Mouse (Mus musculus) CD4-positive, CD25-positive, alpha-beta regulatory T cell, adult 4 months (primary cell): ENCODE results near the gene Eprs. TPM values are rescaled to one million over a fixed set of nuclear protein-coding genes. Genes with fewer than 3 reads are reported as not detected.
"Not testable (repeated sequence)": the region's sequence is repeated elsewhere in the genome, so short reads cannot be mapped to it uniquely, and the experiment has no call there.

Experiments
- ATAC-seq: one replicate; pipeline ENCODE4 v1.8.0; 2017
- polyA plus RNA-seq, 2 experiments: library from polyadenylated mRNA; unstranded; fragments of 100-300 nt; shearing (Covaris generic); gene quantifications; one replicate each; pipeline ENCODE4 v1.2.1; 2017

The Eprs gene
- polyA plus RNA-seq: 100 to 1,000 TPM; 108 to 114 TPM

GRCm38 (mm10) chr1:185362677-185363520 lies at the start of gene Eprs:
Gene Eprs, plus strand, starts transcription at chr1:185363044.
- peak; percentile 90 for ATAC-seq

DNA sequence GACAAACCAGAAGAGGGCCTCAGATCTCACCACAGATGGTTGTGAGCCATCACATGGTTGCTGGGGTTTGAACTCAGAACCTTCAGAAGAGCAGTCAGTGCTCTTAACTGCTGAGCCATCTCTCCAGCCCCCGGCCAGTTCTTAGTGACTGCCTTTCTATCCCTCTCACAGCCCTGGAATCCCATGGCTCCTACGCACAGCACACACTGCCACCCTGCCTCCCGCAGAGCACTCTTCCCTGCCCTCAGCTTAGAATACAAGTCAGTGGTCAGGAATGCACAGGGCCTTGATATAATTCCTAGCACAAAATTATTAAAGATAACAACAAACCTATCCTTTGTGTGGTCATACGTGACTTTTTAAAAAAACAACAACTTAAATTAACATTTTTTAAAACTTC lies 48.3 kb upstream of the Eprs start:
- ATAC-seq: no peak

- no peak for ATAC-seq
These were observed 46.8 kb upstream of the Eprs start for GRCm38 (mm10) chr1:185315846-185316568.

DNA sequence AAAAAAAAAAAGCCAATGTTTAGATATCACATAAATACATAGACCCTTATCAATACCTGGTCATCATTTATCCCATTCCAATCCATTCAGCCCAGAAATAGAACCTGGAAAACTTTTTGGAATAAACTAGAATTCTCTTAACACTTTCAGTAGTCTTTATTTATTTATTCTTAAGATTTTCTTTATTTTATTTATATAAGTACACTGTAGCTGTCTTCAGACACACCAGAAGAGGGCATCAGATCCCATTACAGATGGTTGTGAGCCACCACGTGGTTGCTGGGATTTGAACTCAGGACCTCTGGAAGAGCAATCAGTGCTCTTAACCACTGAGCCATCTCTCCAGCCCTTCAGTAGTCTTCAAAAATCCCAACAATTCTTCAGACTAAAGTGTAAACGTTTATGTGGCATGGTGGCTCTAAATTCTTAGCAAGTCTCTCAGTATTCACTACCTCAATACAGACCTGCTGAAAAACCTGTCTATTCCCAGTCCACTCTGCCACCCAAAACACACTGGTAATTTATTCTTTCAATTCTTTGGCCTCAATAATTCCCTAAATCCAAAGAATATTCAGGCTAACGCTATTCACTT lies 35.0 kb upstream of the Eprs start:
- ATAC-seq: not testable (repeated sequence)

GRCm38 (mm10) chr1:185328721-185329610 lies 33.9 kb upstream of the Eprs start, which contains the start of gene Iars2:
Gene Iars2, minus strand, starts transcription at chr1:185329396.
- ATAC-seq: peak; percentile 74

DNA sequence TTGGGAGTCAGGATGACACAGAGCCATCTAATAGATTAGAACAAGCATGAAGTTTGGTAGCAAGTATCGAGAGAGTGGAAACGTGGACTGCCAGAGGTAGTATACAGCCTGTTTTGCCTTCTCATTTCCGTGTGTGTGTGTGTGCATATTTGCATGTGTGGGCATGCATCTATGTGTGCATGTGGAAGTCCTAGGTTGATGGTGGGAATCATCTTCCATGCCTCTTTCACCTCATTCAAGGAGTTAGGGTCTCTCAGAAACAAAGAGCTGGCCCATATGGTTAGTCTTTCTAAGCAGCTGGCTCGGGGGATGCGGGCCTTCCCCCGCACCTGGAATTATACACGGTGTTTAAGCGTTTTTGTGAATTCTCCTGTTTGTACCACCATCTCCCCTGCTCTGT lies 33.0 kb upstream of the Eprs start:
- ATAC-seq: no peak

DNA sequence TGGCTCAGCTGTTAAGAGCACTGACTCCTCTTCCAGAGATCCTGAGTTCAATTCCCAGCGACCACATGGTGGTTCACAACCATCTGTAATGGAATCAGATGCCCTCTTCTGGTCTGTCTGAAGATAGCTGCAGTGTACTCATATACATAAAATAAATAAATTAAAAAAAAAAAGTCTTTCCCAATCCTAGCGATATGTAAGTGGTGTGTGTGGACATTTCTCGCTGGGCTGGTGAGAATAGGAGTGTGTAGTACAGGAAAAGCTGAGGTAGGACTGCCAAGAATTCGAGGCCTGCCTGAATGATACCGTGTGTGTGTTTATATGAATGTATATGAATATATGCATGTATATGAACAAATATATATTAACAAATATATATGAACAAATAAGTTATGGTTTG lies 31.5 kb upstream of the Eprs start:
- ATAC-seq: no peak

DNA sequence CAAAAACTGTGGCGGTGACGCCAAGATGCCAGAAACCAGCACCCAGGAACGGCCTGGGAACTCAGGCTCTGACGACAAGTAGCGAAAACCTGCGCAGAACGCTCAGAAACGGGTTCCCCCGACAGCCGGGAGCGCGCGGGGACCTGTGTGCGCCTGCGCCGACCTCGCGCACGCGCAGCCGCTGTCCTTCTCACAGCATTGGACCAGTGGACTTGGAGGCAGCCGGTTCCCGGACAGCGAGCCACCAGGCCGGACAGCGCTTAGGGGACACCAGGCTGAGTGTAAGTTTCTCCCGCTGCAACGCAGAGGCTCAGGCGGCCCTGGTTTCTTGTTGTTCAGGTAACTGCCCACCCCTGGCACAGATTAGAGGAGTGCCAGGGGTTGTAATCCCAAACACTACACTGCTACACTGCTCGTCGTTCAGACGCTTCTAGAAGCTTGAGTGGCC lies 30.8 kb upstream of the Eprs start, which contains the start of gene Bpnt1:
Bpnt1 (plus strand) TSS at position 167 of the 448 bp plus-strand sequence.
- ATAC-seq: peak; percentile 70

GRCm38 (mm10) chr1:185333651-185334050 lies 29.2 kb upstream of the Eprs start:
- no peak for ATAC-seq

DNA sequence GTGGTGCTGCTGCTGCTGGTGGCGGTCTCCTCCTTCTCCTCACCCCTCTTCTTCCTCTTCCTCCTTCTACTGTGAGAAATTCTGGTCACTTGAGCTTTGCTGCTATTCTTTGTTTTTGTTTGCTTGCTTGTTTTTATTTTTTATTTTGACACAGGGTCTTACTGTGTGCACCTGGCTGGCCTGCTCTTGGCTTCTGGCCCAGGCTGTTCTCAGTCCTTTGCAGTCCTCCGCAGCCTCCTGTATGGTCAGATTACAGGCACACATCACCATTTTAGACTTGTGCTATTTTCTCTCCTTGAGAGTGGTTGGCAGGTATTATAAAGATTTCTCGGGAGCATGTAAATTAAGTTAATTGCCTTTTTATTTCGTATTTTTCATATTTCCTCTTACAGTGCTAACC lies 28.7 kb upstream of the Eprs start:
- ATAC-seq: no peak

- ATAC-seq: no peak
These were observed 27.5 kb upstream of the Eprs start for GRCm38 (mm10) chr1:185335231-185335765.

- no peak for ATAC-seq
These were observed 26.3 kb upstream of the Eprs start for GRCm38 (mm10) chr1:185336535-185336934.

DNA sequence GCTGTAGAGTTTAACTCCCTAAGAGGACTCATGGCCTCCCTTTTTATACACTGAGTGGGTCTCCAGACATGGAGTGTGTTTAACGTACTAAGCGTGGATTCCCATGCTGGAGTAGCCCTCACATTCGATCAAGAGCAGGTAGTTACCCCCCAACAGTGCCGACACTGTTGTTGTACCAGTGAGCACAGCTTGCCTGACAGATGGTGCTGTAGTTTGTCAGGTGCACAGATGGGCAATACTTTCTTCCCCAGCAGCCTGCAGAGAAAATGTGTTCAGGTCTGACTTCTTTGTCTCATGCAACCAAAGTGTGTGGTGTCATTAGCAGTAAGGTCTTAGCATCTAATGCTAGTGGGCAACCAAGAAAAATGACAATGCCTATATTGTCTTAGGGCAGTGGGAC lies 20.4 kb upstream of the Eprs start:
- ATAC-seq: no peak

DNA sequence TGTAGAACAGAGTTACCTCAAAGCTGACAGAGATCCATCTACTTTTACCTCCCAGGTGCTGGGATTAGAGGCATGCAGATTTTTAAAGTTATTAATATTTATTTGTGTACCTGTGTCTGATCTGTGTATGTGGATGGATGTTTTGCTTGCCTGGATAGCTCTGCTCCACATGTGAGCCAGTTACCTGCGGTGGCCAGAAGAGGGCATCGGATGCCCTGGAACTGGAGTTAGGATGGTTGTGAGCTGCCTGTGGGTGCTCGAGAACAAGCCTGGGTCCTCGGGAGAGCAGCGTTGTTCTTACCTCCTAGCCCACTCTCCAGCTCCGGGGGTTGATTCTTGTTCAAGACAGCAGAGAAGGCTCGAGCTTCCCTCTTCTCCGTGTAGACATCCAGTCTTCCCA lies 19.4 kb upstream of the Eprs start:
- no peak for ATAC-seq

GRCm38 (mm10) chr1:185346188-185346587 lies 16.7 kb upstream of the Eprs start:
- ATAC-seq: no peak

DNA sequence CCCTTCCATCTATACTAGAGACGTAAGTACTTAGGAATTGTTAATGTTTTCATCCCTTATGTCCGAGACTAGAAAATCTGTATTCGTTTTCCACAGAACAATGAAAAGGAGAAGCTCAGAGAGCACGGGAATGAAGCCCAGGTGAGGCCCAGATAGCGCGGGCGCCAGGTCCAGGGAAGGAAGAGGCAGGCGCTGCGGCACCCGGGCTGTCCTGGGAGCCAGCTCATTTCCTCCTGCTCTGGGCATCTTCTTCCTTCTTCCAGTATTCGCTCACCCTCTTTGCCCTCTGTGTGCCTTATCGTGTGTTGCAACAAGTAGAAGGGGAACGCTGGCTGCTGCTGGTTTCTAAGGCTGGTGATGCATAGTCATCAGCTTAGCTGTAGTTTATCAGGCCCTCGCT lies 13.1 kb upstream of the Eprs start:
- ATAC-seq: no peak

DNA sequence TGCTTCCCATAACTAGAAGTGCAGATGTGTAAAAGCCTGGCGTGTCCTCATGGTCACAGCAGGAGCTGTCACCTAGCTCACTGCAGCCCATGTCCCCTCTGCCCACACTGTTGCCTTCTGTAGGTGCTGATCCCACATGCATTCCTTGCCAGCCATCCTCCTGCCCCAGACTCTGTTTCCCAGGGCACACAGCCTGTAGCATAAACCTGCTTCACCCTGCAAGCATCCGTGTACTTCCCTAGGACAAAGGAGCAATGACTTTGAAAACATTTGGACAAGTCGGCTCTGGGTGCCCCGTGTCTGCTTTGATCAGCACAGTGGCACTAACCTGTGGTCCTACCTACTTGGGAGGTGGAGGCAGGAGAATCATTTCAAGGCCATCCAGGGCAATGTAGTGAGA lies 12.2 kb upstream of the Eprs start:
- no peak for ATAC-seq

DNA sequence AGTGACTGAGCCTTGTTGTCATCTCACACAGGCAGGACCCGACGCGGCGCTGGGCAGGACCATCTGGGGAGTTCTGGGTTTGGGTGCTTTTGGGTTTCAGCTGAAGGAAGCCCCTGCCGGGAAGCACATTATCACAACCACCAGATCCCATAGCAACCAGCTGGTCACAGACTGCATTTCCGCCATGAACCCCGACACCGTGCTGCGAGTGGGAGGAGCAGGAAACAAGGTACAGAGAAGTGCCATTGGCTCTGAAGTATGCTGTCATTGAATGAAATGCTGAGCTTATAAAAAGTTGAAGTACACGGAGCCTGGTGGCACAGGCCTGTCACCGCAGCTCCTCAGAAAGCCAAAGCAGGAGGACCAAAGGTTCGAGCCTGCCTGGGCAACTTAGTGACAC lies 10.7 kb upstream of the Eprs start:
- ATAC-seq: peak; percentile 95

DNA sequence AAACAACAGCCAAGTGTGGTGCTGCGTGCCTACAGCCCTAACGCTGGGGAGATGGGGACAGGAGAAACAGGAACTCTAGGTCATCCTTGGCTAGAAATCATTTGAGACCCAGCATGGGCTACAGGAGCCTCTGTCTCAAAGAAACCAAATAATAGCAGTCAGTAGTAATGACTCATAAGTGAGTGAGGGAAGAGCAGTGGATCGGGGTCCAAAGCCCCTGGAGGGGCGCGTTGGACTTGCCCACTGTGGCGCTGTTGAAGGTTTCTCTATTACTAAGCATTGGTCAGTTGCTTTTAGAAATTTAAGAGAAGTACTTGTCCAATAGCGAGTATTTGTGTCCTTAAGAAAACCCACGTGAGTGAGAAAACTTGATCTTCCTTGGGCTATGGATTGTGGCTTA lies 9.5 kb upstream of the Eprs start:
- ATAC-seq: no peak

- no peak for ATAC-seq
These were observed 8.1 kb upstream of the Eprs start for GRCm38 (mm10) chr1:185354731-185355130.

DNA sequence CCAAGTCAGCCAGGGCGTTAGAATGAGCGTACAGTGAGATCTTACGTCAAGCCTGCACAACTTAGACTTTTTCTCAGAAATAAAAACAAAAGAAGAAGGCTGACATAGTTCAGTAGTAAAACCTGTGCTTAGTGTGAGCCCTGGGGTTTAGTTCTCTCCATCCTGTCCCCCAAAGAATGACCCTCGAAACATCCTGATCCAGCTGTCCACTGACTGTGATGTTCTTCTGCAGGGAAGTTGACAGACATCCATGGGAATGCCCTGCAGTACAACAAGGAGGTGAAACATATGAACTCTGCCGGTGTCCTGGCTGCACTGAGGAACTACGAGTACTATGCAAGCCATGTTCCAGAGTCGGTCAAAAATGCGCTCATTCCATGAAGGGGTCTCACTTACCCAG lies 6.6 kb upstream of the Eprs start:
- no peak for ATAC-seq

- ATAC-seq: no peak
These were observed 4.6 kb upstream of the Eprs start for GRCm38 (mm10) chr1:185358211-185358610.
